Mouse (Mus musculus) olfactory bulb, adult 2 months (tissue): ENCODE results near the gene Cdon. TPM values are rescaled to one million over a fixed set of nuclear protein-coding genes. Genes with fewer than 3 reads are reported as not detected.

ENCODE experiments used
- H3K27ac ChIP-seq: fragments of 200-500 bp; 2 replicates; pipeline ENCODE4 v1.5.1; 2012; ENCODE audit warnings: low read depth, low read length; ENCODE audit not compliant: insufficient read depth
- H3K4me1 ChIP-seq: fragments of 200-500 bp; 2 replicates; pipeline ENCODE4 v1.6.1; 2012; ENCODE audit warnings: low read length; ENCODE audit not compliant: control insufficient read depth, insufficient read depth
- H3K4me3 ChIP-seq: fragments of 200-500 bp; 2 replicates; pipeline ENCODE4 v1.5.1; 2012; ENCODE audit warnings: mild to moderate bottlenecking, low read depth, low read length, moderate library complexity; ENCODE audit not compliant: insufficient read depth
- CTCF ChIP-seq: fragments of 200-500 bp; IDR thresholded peaks from 2 replicates; pipeline ENCODE4 v1.5.1; 2012; ENCODE audit warnings: low read depth, mild to moderate bottlenecking, low read length, moderate library complexity; ENCODE audit not compliant: insufficient read depth
- POLR2A ChIP-seq: fragments of 200-500 bp; IDR thresholded peaks from 2 replicates; pipeline ENCODE4 v1.6.1; 2012; ENCODE audit warnings: mild to moderate bottlenecking, low read depth, low read length, moderate library complexity; ENCODE audit not compliant: insufficient read depth
- WGBS: fragments of 180-500 bp; shearing (Covaris S2); methylation state at CpG from one replicate; pipeline ENCODE4 v1.1.7; 2018; 5-methylcytosine and 5-hydroxymethylcytosine counted together
- polyA plus RNA-seq: library from polyadenylated mRNA; stranded (reverse); fragments of >200 nt; gene quantifications from 2 replicates; pipeline ENCODE4 v1.2.4, GENCODE M21; 2012; ENCODE audit warnings: low replicate concordance; ENCODE audit not compliant: missing spikeins, insufficient read depth, insufficient read length

The Cdon gene
- not detected in 2 replicates for polyA plus RNA-seq

GRCm38 (mm10) chr9:35420805-35421719 is at the start of gene Cdon:
TSS of gene Cdon (plus strand) at chr9:35421128.
- Histone ChIP-seq H3K27ac (peak within 1 kb of the TSS; percentile 84), H3K4me1 (0 out of 2 replicates have a peak, but pooled peaks cover 2% of the 10 kb centered on the region), H3K4me3 (peak within 1 kb of the TSS; percentile 93)
- TF ChIP-seq CTCF (no peak), POLR2A (peak; percentile 60)
- 1% methylated on average over 97 of the region's 97 CpGs for WGBS

DNA sequence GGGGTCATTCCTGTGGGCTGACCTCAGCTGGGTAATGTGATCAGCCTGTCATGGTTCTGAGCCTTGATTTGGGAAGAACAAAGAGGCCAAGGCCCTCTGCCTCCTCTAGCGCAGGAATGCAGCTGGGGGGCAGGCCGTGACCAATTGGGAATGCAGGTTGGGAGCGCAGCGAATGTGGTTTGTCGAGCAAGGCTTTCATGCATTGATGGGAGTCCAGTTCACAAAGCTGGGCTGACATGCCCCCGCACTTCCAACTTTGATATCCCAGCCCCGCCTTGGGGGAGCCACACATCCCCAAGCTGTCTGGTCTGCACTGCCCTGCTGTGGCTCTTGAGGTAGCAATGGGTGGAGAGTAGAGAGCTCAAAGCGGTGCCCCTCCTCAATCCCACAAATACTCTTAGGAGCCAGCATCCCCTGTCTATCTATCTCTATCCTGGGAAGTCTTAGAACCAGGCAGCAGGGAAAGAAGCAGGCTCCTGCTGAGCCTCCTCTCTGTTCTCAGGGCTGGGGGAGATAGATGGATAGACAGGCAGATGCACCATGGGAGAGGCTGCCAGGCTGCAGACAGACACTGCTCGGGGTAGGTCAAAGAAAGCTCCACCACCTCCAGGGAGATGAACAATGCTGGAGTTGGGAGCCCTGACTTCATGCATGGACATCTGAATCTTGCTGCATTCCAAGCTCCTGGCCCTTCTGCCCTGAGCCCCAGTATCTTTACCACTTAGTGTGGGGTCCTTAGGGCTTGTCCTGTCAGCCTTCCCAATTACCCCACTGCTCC is 48.4 kb upstream of the Cdon start:
- H3K4me3 ChIP-seq: no peak overlapping the region
- no peaks in the 10 kb centered on the region for H3K4me1 ChIP-seq
- no peak overlapping the region for H3K27ac ChIP-seq
- WGBS: 81% methylated on average over 9 of the region's 9 CpGs
- TF ChIP-seq POLR2A: no peak

DNA sequence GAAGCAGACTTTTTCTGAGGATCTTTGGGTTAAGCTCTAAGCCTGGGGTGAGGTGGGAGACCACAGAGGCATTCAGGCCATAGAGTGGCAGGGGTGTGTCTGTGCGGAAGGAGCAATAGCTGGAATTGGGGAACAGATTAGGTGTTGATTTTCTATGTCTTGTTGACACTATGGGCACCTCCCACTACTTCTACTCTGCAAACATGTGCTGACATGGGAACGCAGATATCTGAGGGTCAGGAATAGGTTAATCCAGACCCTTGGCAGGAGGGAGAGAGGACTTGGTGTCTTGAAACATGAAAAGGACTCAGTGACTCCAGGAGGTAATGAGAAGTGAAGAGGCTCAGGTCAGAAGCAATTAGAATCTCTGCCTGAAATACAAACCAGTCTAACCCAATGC is 43.0 kb upstream of the Cdon start:
- no peak for TF ChIP-seq POLR2A
- no peak for TF ChIP-seq CTCF
- Histone ChIP-seq H3K4me1 (no peaks in the 10 kb centered on the region), H3K27ac (no peak overlapping the region), H3K4me3 (no peak overlapping the region)
- 90% methylated on average over 2 of the region's 2 CpGs for WGBS

DNA sequence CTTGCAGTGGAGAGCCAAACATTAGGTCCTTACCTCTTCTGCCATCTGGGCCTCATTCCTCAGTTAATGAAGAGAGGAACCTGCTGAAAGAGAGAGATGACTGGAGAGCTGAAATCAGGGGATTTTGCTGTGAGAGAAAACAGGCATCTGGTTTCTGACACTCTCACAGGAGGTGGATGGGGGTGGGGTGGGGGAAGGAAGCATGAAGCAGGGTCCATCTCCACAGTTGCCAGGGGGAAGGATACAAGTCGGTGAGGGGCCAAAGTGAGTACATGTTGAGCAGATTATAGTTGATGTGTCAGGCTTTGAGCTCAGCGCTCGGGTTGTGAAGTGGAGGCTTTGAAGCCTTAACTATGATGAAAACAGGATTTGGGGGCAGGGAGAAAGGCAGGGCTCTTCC is 41.9 kb upstream of the Cdon start:
- H3K4me1 ChIP-seq: no peaks in the 10 kb centered on the region
- H3K4me3 ChIP-seq: no peak overlapping the region
- TF ChIP-seq POLR2A: no peak
- TF ChIP-seq CTCF: no peak
- WGBS: 91% methylated on average over 3 of the region's 3 CpGs
- no peak overlapping the region for H3K27ac ChIP-seq

- 51% methylated on average over 7 of the region's 7 CpGs for WGBS
- H3K4me3 ChIP-seq: no peak overlapping the region
- no peak for TF ChIP-seq CTCF
- no peak for TF ChIP-seq POLR2A
- H3K27ac ChIP-seq: no peak overlapping the region
- H3K4me1 ChIP-seq: no peaks in the 10 kb centered on the region
These were observed 21.0 kb upstream of the Cdon start for GRCm38 (mm10) chr9:35399896-35400295.

GRCm38 (mm10) chr9:35400398-35400797 is 20.5 kb upstream of the Cdon start:
- H3K4me1 ChIP-seq: no peaks in the 10 kb centered on the region
- WGBS: 45% methylated on average over 7 of the region's 7 CpGs
- TF ChIP-seq POLR2A: no peak
- TF ChIP-seq CTCF: no peak
- H3K27ac ChIP-seq: no peak overlapping the region
- no peak overlapping the region for H3K4me3 ChIP-seq

DNA sequence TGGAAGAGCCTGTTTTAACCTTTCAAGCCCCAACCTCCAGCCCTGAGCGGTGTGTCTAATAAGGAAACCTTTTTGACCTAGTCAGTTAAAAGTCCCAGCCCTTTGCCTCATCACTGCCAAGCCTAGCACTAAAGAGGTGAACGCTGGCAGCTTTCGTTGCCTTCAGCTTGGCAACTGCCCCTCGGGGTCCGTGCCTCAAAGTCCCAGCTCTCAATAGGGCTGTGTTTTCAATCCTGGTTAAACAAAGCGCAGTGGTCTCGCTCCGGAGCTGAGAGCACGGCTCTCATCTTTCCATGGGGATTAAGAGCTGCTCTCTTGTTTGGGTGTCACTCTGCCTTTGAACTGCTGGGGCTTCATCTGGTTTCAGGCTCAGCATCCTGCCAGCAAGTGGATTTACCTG is 20.1 kb upstream of the Cdon start:
- TF ChIP-seq POLR2A (no peak), CTCF (no peak)
- no peak overlapping the region for H3K4me3 ChIP-seq
- no peaks in the 10 kb centered on the region for H3K4me1 ChIP-seq
- 24% methylated on average over 9 of the region's 9 CpGs for WGBS
- H3K27ac ChIP-seq: no peak overlapping the region

- H3K4me1 ChIP-seq: no peaks in the 10 kb centered on the region
- WGBS: 44% methylated on average over 4 of the region's 4 CpGs
- H3K4me3 ChIP-seq: no peak overlapping the region
- H3K27ac ChIP-seq: no peak overlapping the region
- no peak for TF ChIP-seq POLR2A
- TF ChIP-seq CTCF: no peak
These were observed 18.3 kb upstream of the Cdon start for GRCm38 (mm10) chr9:35402584-35402991.

- WGBS: 77% methylated on average over 4 of the region's 4 CpGs
- Histone ChIP-seq H3K4me3 (no peak overlapping the region), H3K4me1 (no peaks in the 10 kb centered on the region), H3K27ac (no peak overlapping the region)
- TF ChIP-seq POLR2A (no peak), CTCF (no peak)
These were observed 17.4 kb upstream of the Cdon start for GRCm38 (mm10) chr9:35403490-35403889.
